Mouse (Mus musculus) lung, postnatal 4 days (tissue): ENCODE measurements at regions not wholly inside any gene's neighbourhood (a gene's known extent, or its start where the extent isn't known, plus 50 kb on each side); places are given as distances from the start of the nearest gene placed in this dataset.

Experiments used
- DNase-seq, 2 experiments: peaks; one replicate each; pipeline ENCODE4 v3.0.0; 2021

GRCm38 (mm10) chr9:120679822-120680426 lies 108.7 kb downstream of the Rpl14 start:
- DNase-seq = no peak

DNA sequence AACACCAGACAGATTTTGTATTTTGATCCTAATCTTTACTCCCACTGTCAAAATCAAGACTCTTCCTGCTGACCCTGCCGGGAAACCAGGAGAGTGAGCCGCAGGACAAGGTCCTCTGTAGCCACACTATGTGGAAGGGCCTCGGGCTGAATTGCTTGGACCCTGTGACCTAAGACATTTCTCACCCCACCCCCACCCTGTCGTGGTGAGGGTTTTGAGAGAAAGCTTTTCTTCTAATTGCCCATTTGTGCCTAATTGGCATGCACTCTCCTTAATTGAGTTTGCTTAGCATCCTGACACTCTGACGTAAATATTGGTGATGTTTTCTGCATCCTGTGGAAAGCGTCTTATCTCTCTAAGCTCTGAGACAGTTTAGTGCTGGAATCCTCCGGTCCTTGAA lies 110.2 kb downstream of the Rpl14 start:
- no peak for DNase-seq

- DNase-seq = no peak
Observed at GRCm38 (mm10) chr9:120685961-120686360, 114.7 kb downstream of the Rpl14 start.

DNA sequence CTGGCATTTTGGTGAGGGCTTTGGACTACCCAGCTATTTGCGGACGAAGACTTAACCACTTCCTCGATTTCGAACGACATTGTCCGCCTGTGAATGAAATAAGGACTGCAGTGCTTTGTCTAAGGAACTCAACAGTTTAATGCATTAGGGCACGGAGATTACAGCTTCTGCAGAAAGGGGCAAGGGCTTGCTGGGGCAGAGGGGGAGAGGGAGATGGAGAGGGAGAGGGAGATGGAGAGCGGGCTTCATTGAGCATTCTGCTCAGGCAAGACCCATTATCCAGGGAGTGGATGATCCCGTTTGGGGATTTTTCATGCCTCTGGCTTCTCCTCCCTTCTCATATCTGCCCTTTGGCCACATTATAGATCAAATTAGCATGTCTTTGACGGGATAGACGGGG lies 117.8 kb downstream of the Rpl14 start:
- DNase-seq = no peak

DNA sequence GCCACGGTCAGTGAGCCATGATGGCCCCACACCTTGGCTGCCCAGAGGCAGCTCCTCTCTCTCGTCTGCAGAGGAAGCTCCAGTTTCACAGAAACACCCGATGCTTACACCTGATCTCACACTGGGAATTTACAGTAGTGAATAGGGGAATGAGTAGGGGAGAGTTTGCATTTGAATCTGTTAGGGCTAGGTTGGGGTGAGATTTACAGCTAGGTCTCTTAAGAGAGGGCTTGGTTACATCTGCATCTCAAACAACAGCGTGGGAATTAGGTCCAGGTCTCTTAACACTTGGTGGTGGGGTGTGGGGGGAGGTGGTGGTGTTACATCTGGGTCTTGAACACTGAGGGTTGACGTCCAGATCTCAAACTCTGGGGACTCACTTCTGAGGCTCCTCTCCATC lies 119.3 kb downstream of the Rpl14 start:
- no peak for DNase-seq

- DNase-seq = peak; percentile 91 to 95
Observed at GRCm38 (mm10) chr9:120690961-120691941, 120.0 kb downstream of the Rpl14 start.

- DNase-seq = no peak
Observed at GRCm38 (mm10) chr9:120691971-120692401, 120.7 kb downstream of the Rpl14 start.

DNA sequence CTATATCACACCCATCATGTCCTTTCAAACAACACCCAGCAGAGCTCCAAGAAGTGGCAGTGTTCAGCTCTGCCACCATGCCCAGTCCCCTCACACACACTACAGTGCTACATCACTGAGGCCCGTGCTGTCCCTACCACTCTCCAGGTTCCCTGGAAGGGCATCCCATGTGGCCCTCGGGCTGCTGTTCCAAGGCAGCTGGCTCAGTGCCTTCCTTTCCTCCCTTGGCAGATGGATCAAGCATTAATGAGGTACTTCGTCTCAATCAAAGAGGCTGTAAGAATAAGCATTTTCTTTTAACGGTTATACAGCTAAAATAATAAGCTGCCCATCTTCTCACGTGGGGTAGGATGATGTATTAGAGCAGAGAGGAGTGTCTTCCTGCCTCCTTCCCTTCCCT lies 123.2 kb downstream of the Rpl14 start:
- DNase-seq = no peak

GRCm38 (mm10) chr9:120695966-120696365 lies 124.7 kb downstream of the Rpl14 start:
- DNase-seq = peak in 1 of 2 experiments; percentile 39

- DNase-seq = no peak
Observed at GRCm38 (mm10) chr9:120697749-120698148, 126.5 kb downstream of the Rpl14 start.

DNA sequence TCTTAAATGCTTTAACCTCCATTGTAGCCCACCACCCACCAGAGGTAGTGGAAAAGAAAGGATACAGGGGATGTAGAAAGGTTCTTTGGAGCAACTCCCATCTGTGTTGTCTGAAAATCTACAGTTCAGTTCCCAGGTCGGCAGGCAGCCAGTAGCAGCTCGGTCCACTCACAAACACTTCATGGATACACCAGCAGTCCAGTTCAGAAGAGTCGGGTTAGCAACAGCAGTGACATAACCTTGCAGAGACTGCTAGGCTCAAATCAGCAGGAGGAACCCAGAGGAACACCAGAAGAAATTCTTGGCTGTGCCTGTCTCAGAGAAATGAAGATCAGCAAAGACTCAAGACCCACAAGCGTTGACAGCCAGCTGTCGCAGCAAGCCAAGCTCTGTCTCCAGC lies 128.5 kb downstream of the Rpl14 start:
- peak; percentile 52 to 84 for DNase-seq

GRCm38 (mm10) chr9:120702836-120703235 lies 131.6 kb downstream of the Rpl14 start:
- no peak for DNase-seq

DNA sequence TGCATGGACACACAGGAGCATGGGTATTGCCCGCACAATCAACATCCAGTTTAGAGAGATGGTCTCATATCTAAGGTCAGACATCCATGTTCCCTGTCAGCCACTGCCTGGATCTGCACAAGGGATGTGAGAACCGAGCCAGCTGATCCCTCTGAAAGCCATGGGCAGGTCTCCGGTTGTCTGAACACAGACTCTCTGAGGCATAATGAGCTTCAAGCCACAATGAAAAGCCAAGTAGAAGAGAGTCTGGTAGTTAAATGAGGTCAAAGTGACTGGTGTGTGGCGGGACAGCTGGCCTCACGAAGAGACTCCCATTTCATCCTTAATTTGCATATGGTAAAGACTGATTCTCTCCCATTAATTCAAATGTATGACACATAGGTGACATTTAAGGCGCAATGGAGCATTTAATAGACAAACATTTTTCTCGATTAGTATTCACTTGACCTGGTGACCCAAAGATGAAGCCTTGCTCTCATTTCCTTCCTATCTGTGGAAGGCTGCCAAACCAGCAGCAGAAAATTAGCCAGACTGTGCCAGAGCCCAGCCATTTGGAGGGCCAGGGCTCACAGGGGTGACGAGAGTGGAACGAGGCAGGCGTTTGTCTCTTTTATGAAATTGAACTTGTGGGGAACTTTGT lies 132.2 kb downstream of the Rpl14 start:
- DNase-seq = peak in 1 of 2 experiments; percentile 43

DNA sequence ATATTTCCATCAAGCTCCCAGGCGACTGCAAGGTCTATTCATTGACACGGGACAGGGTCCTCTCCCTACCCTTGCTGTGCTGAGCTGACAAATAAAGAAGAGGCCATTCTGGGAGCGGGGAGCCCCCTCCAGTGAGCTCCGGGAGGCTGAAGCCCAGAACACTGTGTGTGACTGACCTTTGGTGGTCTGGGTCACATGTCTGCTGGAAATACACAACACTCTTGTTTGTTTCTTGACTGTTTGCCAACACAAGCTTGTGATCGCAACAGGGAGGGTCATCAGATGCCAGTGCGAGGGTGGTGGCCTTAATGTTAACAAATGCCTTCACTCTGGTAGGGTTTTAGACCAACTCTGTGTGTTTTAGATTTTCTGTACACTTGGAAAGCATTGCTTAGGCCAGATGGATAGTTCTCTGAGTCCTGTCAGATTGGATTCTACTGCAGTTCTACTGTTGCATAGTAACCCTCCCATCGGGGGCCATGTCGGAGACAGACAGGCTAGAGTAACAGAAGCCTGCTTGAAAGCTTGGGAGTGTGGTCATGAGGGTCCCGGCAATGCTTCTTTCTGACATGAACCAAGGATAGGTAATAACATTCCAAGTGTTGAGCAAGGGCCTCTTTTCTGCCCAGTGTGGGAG lies 135.4 kb downstream of the Rpl14 start:
- no peak for DNase-seq

GRCm38 (mm10) chr9:120708507-120708906 lies 137.3 kb downstream of the Rpl14 start:
- DNase-seq = no peak

DNA sequence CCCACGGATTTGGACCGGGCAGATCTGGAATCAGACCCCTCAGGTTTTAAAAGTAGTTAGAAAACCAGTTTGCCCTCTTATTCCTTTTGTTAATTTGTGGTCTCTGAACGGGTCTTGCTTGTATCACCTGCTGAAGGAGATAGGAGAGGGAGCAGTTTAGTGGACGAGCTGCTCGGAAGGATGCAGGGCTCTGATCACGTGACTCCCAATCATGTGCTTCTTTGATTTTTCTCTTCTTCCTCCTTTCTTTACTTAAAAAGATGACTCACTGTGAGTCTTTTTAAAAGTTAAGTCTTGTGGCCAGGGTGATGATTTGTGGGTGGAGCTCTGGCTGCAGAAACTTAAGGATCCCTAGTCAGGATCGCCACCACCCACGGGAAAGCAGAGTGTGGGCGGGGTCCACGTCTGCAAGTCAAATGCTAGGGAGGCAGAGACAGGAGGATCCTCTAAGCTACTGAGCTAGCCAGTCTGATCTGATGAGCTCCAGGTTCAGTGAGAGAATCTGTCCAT lies 138.0 kb downstream of the Rpl14 start:
- DNase-seq = no peak

GRCm38 (mm10) chr9:120712987-120713386 lies 141.7 kb downstream of the Rpl14 start:
- no peak for DNase-seq

DNA sequence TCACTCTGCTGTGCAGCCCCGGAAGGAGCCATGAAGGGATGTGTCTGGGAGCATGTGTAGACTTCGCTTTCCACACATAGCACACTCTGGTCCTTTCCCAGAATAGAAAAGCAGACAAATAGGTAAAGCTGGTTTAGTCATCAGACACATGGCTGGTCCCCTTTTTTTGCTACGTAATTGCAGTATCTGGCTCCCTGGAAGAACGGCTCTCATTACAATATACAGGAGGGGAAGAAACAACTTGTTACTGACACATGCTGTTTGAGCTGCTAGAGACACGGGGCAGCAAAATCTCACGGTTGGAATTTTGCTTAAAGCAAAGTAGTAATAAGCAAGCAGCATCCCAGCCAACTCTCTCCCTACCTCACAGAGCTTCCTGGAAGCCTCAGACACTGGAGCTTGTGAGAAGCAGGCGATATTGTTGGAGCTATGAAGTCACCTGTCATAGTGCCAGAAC lies 144.4 kb downstream of the Rpl14 start:
- DNase-seq = no peak

GRCm38 (mm10) chr9:120718812-120719211 lies 147.6 kb downstream of the Rpl14 start:
- no peak for DNase-seq

DNA sequence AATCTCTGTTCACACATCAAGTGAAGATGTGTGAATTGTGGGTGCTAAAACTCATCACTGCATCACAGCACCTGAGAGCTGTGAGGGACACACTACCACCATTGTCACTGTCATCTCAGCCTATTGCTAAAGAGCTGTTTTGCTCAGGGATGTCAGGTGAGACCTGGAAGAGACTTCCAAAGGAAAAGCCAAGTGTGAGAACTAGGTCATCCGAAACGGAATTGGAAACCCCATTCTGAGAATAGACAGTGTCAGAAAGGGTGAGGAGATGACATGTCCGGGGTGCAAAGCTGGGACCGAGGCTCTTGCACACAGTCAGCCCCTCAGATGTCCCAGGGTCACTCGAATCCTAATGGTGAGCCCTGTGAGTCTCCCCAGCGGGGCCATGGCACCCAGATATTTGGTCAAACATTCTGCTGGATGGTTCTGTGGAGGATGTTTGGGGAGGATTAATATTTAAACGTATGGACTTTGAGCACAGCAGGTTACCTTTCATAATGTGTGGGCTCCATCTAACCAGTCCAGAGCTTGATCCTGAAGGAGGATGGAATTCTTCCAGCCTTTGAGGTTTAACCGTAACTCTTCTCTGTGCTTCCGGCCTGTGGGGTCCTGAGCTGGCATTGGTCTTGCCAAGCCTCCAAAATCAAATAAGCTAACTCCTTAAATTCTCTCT lies 150.3 kb downstream of the Rpl14 start:
- DNase-seq = no peak

DNA sequence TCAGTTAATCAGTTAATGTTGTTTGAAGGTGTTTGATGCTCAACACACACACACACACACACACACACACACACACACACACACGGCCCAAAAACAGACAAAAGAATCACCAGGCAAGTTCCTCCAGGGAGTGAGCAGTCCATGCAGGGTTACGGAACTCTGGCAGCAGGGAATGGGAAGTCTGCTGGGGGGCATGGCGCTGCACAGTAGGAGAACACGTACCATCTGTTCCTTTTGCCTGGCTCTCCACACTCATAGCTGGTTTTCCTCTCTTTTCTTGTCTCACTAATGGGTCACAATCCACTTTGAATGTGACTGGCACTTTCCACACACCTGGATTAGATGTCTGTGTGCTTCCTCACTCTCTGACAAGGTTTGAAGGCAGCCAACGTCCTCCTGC lies 151.8 kb downstream of the Rpl14 start:
- DNase-seq = no peak

DNA sequence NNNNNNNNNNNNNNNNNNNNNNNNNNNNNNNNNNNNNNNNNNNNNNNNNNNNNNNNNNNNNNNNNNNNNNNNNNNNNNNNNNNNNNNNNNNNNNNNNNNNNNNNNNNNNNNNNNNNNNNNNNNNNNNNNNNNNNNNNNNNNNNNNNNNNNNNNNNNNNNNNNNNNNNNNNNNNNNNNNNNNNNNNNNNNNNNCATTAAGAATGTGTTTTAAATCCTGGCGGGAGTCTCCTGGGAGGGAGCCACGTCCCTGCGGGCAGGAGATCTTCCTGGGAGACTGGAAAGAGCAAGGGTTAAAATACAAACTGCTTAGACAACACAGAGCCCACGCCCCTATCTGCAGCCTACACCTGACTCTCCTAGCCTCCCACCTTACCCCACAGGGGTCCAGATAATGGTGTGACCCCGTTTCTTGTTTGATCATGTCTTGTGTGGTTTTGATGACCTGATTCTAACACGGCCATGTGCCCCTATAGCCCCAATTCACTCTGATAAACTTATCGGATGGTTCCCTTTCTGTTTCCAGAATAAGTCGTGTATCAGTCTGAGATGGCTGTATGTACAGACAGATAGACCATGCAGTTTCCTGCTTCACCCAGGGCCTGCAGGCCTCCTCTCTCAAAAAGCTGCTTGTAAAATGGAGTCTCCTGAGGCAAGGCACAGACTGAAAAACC lies 160.8 kb downstream of the Rpl14 start:
- no peak for DNase-seq
